Mouse (Mus musculus): ENCODE data around the gene 1700015F17Rik.

DNA sequence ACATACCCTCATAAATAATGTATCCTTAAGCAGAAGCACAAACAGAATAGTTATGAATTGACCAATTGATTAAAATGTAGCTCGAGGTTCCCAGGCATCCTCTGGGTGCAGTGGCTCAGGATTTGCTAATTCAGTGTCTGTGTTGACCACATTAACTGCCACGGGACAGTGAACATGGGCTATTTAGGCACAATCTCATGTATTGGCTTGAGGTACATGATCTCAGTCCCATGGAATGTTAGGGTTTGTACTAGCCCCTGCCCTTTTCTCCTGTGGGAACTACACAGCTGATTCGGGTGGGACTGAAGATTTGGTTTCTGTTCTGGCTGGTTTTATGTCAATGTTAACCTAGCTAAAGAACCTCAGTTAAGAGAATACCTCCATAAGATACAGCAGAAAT is 17.4 kb upstream of the 1700015F17Rik start:
- no peak for TF ChIP-seq CHD1 (IDR thresholded peaks at IDR 0.05; ENCODE audit: low read depth, low read length)
- TF ChIP-seq MAZ (IDR thresholded peaks at IDR 0.05; ENCODE audit: low read depth, low read length) = no peak
- no peak for TF ChIP-seq POLR2AphosphoS5 (IDR thresholded peaks at IDR 0.05; ENCODE audit: borderline replicate concordance, low read depth, low read length)
- no peak for TF ChIP-seq POLR2A (IDR thresholded peaks at IDR 0.05; ENCODE audit: control insufficient read depth in 1 of 2, insufficient read depth in 1 of 2, low read depth in 1 of 2, low read length in 2 of 2, poor library complexity in 1 of 2)
- no peak for TF ChIP-seq CTCF (IDR thresholded peaks at IDR 0.05 in 2 of 3, conservative IDR thresholded peaks at IDR 0.05 in 1 of 3; ENCODE audit: control insufficient read depth in 1 of 3, insufficient read depth in 1 of 3, low read depth in 2 of 3, low read length in 3 of 3, poor library complexity in 1 of 3, severe bottlenecking in 1 of 3)
- TF ChIP-seq JUND (IDR thresholded peaks at IDR 0.05; ENCODE audit: low read depth, low read length) = no peak
- no peak for TF ChIP-seq MAX (IDR thresholded peaks at IDR 0.05; ENCODE audit: low read length)
- no peak for TF ChIP-seq EP300 (IDR thresholded peaks at IDR 0.05; ENCODE audit: low read depth in 1 of 2, low read length in 2 of 2)
- no peak for TF ChIP-seq SMC3 (IDR thresholded peaks at IDR 0.05; ENCODE audit: low read depth, low read length)
- no peak for TF ChIP-seq NRF1 (IDR thresholded peaks at IDR 0.05; ENCODE audit: insufficient read depth, low read depth, low read length, poor library complexity, severe bottlenecking)
- TF ChIP-seq ELF1 (IDR thresholded peaks at IDR 0.05; ENCODE audit: low read depth, low read length) = no peak
- TF ChIP-seq SIN3A (IDR thresholded peaks at IDR 0.05; ENCODE audit: low read length) = no peak
- no peak for TF ChIP-seq MEF2A (IDR thresholded peaks at IDR 0.05; ENCODE audit: extremely low read depth, insufficient replicate concordance, low read depth, low read length, poor library complexity, severe bottlenecking)
- TF ChIP-seq MAFK (IDR thresholded peaks at IDR 0.05; ENCODE audit: borderline replicate concordance, low read depth, low read length) = no peak
